Mouse (Mus musculus) spleen, adult 12 weeks (tissue): ENCODE measurements around the gene Med26.
A peak's percentile ranks its signal among the peaks of the same experiment; 100 is the strongest.

Experiments
- DNase-seq: peaks from one replicate; pipeline ENCODE4 v3.0.0; 2022; ENCODE audit warnings: low spot score

The Med26 gene

DNA sequence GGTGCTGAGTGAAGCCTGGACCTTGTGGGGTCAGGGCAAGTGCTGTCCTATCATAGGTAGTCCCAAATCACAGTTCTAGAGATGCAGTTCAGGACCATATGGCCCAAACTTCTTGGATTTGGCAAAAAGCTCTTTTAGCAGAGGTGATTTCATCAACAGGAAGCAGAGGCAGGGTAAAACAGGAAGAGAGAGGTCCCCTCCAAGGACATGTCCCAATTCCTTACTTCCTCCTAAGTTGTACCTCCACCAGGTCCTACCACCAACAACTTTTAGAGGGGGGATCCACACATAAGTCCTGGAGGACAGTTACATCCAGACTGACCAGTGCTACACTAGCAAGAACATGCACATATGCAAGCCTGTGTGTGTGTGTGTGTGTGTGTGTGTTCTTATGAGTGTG lies 61.1 kb downstream of the Med26 start:
- DNase-seq: no peak

DNA sequence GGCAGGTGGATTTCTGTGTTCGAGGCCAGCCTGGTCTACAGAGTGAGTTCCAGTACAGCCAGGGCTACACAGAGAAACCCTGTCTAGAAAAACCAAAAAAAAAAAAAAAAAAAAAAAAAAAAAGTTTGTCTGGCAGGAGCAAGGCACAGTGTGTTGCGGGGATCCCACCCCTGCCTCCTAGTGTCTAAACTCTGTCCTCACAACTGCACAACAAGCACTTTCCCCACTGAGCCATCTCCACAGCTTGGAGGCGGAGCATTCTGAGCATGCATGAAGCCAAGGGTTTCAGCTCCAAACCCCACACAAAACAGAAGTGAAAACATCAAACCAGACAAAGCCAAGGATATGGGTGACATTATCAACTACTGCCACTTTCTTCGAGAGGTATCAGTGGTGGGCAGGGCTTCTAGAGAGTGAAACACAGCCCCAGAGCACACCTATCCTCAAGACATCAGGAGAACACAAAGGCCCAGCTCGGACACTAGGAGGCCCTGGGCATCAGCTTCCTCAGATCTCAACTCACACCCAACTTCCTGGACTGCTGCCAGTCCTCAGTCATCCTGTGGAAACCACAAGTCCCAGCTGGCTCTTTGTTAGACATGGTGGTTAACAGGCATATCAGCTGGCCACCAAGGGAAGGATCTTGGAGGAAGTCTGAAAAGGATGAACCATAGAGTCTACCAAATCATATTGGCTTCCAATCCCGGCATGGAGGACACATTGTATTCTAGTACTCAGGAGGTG lies 62.4 kb downstream of the Med26 start:
- DNase-seq: no peak

DNA sequence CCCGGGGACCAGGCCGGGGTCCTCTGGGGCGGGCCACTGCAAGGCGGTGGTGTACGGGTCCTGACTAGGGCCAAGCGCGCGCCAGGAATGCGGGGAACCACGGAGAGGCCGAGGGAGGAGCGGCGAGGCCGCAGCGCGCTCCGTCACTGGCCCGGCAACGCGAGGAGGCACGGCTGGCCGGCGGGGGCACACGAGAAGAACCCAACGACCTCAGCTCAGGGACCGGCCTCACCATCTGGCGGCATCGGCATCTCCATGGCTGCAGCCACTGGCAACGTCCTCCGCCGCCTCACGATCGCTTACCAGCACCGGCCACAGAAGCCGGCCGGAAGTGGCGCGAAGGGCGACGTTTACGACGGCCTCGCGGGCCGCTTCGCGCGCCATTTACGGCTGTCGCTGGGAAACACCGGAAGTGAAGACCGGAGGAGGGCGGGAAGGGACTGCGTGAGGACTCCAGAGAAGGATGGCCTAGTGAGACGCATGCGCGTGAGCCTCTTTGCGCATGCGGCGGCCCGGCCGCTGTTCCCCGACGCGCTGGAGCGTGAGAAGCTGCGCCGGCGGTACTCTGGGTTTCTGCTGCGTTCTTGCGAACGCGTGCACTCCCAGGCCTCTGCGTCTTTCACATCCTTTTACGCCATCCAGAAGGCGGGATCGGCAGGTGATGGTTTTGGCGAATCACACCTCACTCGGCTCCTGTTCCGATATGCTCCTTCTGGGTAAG lies 73.1 kb downstream of the Med26 start, which contains the start of gene Cherp:
TSS of gene Cherp (minus strand) at position 401 of the 721 bp plus-strand sequence.
- DNase-seq: peak; percentile 96

DNA sequence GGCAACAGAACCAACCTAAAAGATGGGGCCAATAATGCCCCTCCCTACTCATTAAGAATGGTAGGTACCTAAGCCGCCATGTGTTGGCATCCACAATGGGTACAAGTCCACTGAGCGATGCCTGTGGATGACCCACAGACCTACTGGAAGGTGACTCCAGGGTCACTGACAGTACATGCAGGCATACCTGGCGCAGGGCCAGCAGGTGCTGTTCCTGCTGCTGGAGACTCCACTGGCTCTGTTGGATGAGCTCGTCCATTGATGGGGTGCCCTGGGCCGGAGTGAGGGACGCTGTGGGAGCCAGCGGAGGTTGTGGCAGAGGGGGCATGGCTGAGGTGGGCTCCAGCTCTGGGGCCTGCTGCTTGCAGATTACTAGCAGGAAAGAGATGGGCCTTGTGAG lies 77.4 kb downstream of the Med26 start:
- DNase-seq: no peak

DNA sequence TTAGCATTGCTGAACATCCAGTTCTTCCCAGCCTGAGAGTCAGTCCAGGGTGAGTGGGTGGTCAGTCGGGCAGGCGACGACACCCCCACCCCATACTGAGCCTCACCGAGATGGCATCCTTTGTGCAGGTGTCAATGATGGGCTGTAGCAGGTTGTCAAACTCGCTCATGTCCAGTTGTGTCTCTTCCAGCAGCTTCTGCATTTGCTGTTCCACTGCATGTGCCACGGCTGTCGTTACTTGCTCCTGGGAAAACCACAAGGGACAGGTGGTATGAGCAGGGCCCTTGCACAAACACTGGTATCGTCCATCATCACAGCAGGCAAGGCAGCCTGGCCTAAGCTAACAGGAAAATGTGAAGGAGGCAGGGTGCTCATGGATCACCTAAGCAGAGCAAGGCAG lies 78.1 kb downstream of the Med26 start:
- no peak for DNase-seq

DNA sequence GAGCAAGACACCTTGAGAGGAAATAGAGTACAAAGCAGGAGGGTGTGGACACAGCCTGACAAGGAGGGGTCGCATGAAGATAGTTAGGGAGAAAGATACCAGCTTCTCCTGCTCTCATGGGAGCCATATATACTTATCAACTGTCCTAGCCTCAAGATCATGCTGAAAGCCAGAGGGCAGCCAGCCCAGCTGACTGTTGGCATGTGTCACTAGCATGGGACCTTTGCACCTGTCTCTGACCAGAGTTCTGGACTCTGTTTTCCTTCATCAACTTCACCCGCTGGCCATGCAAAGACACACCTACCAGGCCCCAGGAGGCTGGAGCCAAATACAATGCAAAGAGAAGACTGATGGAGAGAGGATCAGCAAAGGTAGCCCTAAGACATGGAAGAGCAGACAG lies 78.8 kb downstream of the Med26 start:
- DNase-seq: no peak

DNA sequence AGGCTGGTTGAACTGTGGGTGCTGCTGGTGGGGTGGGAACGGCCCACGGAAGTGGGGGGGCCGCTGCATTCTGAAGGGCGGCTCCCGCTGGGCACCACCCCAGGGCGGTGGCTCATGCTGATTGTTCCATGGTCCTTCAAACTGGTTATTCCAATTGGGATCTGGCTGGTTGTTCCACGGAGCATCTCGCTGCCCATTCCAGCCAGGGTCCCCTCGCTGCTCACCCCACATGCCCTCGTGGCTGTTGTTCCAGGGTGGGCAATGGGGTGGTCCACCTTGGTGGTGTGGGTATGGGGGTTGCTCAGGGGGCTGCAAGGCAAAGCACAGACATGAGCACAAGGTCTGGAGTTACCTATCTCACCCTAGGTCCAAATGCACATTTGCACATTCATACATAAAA lies 83.9 kb downstream of the Med26 start:
- DNase-seq: no peak

DNA sequence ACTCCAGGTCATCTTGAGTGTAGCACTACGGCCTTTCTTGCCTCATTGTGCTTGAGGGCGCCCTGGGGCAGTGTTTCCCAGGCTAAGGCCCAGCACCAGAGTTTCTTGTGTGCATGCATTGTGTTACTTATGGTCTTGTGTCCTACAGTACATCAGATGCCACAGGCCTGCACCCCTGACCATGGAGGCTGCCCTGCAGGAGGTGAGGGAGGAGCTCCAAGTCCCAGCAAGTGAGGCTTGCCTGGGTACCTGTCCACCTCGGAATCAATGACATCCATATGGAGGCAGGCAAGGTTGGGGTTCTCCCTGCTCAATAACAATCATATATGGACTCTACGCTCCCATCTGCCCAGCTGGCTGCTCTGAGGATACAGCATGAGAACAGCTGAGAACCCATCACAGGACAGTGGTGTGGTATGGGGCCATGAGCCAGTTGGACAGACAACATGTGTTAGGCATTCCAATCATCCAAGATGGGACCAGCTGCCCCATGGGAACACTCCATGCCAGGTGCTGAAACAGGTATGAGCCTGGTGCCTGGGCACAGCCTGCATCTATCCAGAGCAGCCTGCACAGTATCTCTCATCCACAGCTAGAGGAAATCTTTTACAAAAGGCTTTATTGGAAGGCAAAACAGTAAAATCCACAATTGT lies 88.1 kb downstream of the Med26 start:
- DNase-seq: no peak

DNA sequence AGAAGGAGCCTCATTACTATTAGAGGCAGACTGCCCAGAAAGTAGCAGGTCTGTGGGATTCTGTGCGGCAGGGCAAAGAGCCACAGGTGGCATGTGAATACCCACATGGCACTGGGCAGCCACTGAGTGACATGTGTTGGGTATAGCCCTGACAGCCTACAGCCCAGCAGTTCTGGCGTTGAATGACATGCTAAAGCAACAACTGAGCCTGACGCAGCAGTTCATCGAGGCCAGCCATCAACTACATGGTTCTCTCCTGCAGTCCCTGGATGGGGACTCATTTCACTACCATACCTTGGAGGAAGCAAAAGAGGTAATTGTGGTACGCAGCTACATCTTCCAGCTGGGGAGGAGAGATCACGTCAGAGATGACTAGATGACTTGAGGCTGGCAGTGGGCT lies 89.6 kb downstream of the Med26 start:
- no peak for DNase-seq

DNA sequence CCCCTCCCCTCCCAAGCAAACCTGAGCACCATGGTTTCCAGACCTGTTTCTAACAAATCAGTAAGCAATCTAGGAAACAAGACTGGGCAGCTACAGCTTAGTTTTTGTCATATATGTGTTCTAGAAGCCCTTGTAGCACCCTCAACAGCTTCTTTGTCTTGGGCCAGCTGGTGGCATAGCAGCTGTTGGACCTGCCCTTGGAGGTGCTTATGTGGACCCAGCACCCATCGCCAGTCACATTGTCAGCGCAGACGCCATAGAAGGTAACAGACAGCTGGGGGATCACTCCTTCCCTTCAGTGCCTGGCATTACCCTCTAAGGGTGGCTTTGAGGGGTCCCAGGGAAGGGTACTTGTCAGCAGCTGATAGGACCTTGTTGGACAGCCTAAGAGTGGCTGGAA lies 90.3 kb downstream of the Med26 start:
- no peak for DNase-seq

DNA sequence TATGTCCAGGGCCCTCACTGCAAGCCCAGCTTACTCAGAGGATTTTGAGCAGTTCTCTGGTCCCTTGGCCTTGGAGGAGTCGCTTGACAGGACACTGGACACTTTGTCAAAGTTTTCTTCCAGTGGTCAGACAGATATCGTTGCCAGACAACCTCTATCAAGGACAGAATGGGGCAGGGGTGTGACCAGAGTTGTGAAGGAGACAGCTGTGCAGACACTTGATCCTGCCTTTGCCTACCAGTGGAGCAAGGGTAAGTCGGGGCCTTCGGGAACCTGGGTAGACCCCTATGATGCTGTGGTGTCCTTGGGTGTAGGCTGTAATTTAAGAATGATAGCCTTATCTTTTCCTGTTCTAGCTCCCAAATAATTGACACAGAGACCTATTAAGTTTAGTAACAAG lies 92.8 kb downstream of the Med26 start:
- no peak for DNase-seq

DNA sequence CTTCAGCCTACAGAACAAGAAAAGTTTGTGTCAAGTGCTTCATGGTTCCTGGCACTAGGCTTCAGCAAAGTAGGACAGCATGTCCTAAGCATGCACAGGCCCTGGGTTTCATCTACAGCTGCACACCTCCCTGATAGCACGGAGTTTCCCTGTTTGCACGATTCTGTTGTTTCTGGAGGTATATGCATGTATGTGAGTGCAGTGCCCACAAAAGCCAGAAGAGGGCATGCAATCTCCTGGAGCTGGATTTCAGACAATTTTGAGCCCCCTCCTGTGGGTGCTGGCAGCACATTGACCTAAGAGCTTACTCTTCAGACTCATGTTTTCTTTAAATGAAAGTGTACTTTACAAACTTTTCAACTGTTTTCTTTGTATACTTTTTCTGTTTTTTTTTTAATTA lies 94.2 kb downstream of the Med26 start:
- DNase-seq: no peak

DNA sequence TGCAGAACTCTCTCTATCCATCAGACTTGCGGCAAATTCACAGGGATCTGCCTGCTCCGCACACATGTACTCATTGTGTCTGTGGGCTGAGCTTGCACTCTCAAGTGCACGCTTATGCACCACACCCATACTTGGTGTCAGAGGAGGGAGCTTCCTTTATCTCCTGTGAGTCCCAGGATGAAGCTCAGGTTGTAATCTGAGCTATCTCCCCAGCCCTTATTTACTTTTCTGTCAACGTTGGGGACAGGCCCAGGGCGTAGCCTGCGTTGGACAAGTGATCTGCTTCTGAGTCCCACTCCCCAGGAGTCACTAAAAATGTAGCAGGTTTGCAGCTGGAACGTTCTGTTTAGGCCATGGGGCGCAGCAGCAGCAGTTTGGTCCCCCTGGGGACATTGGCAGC lies 96.6 kb downstream of the Med26 start:
- no peak for DNase-seq

DNA sequence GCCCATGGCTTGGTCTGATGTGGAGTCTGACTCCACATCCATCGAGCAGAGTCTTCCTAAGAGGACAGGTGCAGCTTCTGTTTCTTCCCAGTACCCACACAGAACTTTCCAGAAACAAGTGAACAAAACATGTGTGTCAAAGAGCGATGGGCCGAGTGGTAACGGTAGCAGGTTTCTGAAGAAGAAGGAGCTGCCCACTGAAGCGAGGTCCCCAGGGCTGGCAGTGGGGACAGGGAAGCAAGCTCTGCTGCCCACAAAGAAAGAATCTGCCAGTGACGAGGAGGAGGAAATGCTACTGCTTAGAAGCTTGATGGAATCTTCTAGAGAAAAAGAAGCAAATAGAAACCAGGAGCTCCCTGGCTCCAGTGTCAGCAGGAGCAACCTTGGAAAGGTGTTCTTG lies 103.0 kb downstream of the Med26 start:
- DNase-seq: no peak
